Mouse (Mus musculus): Measurements from ENCODE around the gene Lrrc8d.

- TF ChIP-seq CTCF (IDR thresholded peaks at IDR 0.05; ENCODE audit: insufficient read depth, low read length) (no peak), POLR2A (IDR thresholded peaks at IDR 0.05; ENCODE audit: borderline replicate concordance, extremely low read depth, low read depth, low read length) (no peak)
These were observed 48.9 kb upstream of the Lrrc8d start for GRCm38 (mm10) chr5:105650728-105651479.
